Mouse (Mus musculus) kidney, embryonic 16.5 days (tissue): ENCODE measurements around the gene Mycbp2. TPM values are rescaled to one million over a fixed set of nuclear protein-coding genes. Genes with fewer than 3 reads are reported as not detected.

Experiments
- ATAC-seq: fragments of 200-750 bp; cut with Nextera tagmentation; 2 replicates; pipeline ENCODE4 v1.8.0; 2017; ENCODE audit warnings: moderate TSS enrichment; ENCODE audit not compliant: low FRiP score, low TSS enrichment
- H3K27ac ChIP-seq: fragments of 300-500 bp; sonication (generic); 2 replicates; pipeline ENCODE4 v1.5.1; 2014; ENCODE audit warnings: low read length
- H3K27me3 ChIP-seq: fragments of 300-500 bp; sonication (generic); 2 replicates; pipeline ENCODE4 v1.6.1; 2014; ENCODE audit warnings: low read length, control low read depth, mixed read lengths; ENCODE audit not compliant: insufficient read depth
- H3K36me3 ChIP-seq: fragments of 300-500 bp; sonication (generic); 2 replicates; pipeline ENCODE4 v1.6.1; 2014; ENCODE audit warnings: low read length, control low read depth, mixed read lengths; ENCODE audit not compliant: insufficient read depth
- H3K4me1 ChIP-seq: fragments of 300-500 bp; sonication (generic); 2 replicates; pipeline ENCODE4 v1.6.1; 2014; ENCODE audit warnings: low read length, control low read depth, mixed read lengths; ENCODE audit not compliant: insufficient read depth
- H3K4me2 ChIP-seq: fragments of 300-500 bp; sonication (generic); replicated peaks from 2 replicates; pipeline ENCODE4 v1.6.1; 2014; ENCODE audit warnings: low read depth, low read length
- H3K4me3 ChIP-seq: fragments of 300-500 bp; sonication (generic); 2 replicates; pipeline ENCODE4 v1.5.1; 2014; ENCODE audit warnings: mild to moderate bottlenecking, low read length
- H3K9ac ChIP-seq: fragments of 300-500 bp; sonication (generic); replicated peaks from 2 replicates; pipeline ENCODE4 v1.6.1; 2014; ENCODE audit warnings: low read length
- H3K9me3 ChIP-seq: fragments of 300-500 bp; sonication (generic); 2 replicates; pipeline ENCODE4 v1.6.1; 2016; ENCODE audit warnings: low read length, control low read depth
- WGBS: fragments of 180-500 bp; shearing (Covaris S2); extraction: QIAGEN DNeasy Blood & Tissue Kit; methylation state at CpG from one replicate; pipeline ENCODE4 v1.1.7; 2014; 5-methylcytosine and 5-hydroxymethylcytosine counted together
- polyA plus RNA-seq: library from polyadenylated mRNA; unstranded; fragments of >200 nt; fragmentation: Nextera tagmentation; extraction: Ambion mirVana; gene quantifications from 2 replicates; pipeline ENCODE4 v1.2.1, GENCODE M21; 2015

The Mycbp2 gene
- polyA plus RNA-seq, 1 experiment from 2014 or later: 17.4 TPM

GRCm38 (mm10) chr14:103079209-103079977 lies 267.2 kb downstream of the Mycbp2 start:
- Histone ChIP-seq H3K4me1 (no peaks in the 10 kb centered on the region), H3K4me2 (no peak overlapping the region), H3K27me3 (no peaks in the 10 kb centered on the region), H3K36me3 (peaks cover 26% of the 10 kb centered on the region), H3K27ac (no peak overlapping the region), H3K4me3 (no peak overlapping the region), H3K9me3 (no peaks in the 10 kb centered on the region), H3K9ac (no peak overlapping the region)
- 90% methylated on average over 9 of the region's 9 CpGs for WGBS
- ATAC-seq: no peak

- Histone ChIP-seq H3K36me3 (peaks cover 31% of the 10 kb centered on the region), H3K9me3 (no peaks in the 10 kb centered on the region), H3K27me3 (no peaks in the 10 kb centered on the region), H3K27ac (no peak overlapping the region), H3K4me1 (no peaks in the 10 kb centered on the region), H3K4me2 (no peak overlapping the region), H3K9ac (no peak overlapping the region), H3K4me3 (no peak overlapping the region)
- WGBS: 85% methylated on average over 16 of the region's 16 CpGs
- ATAC-seq: no peak
Observed at GRCm38 (mm10) chr14:103078006-103078912, 268.4 kb downstream of the Mycbp2 start.

- Histone ChIP-seq H3K4me1 (no peaks in the 10 kb centered on the region), H3K9ac (no peak overlapping the region), H3K9me3 (no peaks in the 10 kb centered on the region), H3K27ac (no peak overlapping the region), H3K4me3 (no peak overlapping the region), H3K4me2 (no peak overlapping the region), H3K36me3 (peaks cover 31% of the 10 kb centered on the region), H3K27me3 (no peaks in the 10 kb centered on the region)
- 86% methylated on average over 9 of the region's 9 CpGs for WGBS
- no peak for ATAC-seq
Observed at GRCm38 (mm10) chr14:103077272-103078005, 269.2 kb downstream of the Mycbp2 start.

GRCm38 (mm10) chr14:103075166-103075565 lies 271.4 kb downstream of the Mycbp2 start:
- 88% methylated on average over 7 of the region's 7 CpGs for WGBS
- H3K9ac ChIP-seq: no peak overlapping the region
- no peak overlapping the region for H3K4me3 ChIP-seq
- no peak overlapping the region for H3K4me2 ChIP-seq
- H3K27ac ChIP-seq: no peak overlapping the region
- H3K27me3 ChIP-seq: no peaks in the 10 kb centered on the region
- ATAC-seq: no peak
- H3K9me3 ChIP-seq: no peaks in the 10 kb centered on the region
- H3K36me3 ChIP-seq: peaks cover 32% of the 10 kb centered on the region
- H3K4me1 ChIP-seq: peaks cover 5% of the 10 kb centered on the region; the same call in 1 of the 2 replicates

- WGBS: 96% methylated on average over 8 of the region's 8 CpGs
- no peak overlapping the region for H3K4me3 ChIP-seq
- no peak overlapping the region for H3K9ac ChIP-seq
- H3K4me1 ChIP-seq: peaks cover 5% of the 10 kb centered on the region; the same call in 1 of the 2 replicates
- H3K27me3 ChIP-seq: no peaks in the 10 kb centered on the region
- H3K4me2 ChIP-seq: no peak overlapping the region
- ATAC-seq: no peak
- H3K36me3 ChIP-seq: peaks cover 28% of the 10 kb centered on the region
- H3K27ac ChIP-seq: no peak overlapping the region
- no peaks in the 10 kb centered on the region for H3K9me3 ChIP-seq
Observed at GRCm38 (mm10) chr14:103073825-103074224, 272.8 kb downstream of the Mycbp2 start.

GRCm38 (mm10) chr14:103072731-103073130 lies 273.9 kb downstream of the Mycbp2 start:
- peaks cover 28% of the 10 kb centered on the region for H3K36me3 ChIP-seq
- no peak overlapping the region for H3K4me3 ChIP-seq
- no peaks in the 10 kb centered on the region for H3K27me3 ChIP-seq
- no peak overlapping the region for H3K9ac ChIP-seq
- no peak overlapping the region for H3K27ac ChIP-seq
- ATAC-seq: no peak
- peaks cover 5% of the 10 kb centered on the region; the same call in 1 of the 2 replicates for H3K4me1 ChIP-seq
- WGBS: 89% methylated on average over 4 of the region's 4 CpGs
- H3K9me3 ChIP-seq: no peaks in the 10 kb centered on the region
- no peak overlapping the region for H3K4me2 ChIP-seq

- Histone ChIP-seq H3K4me2 (no peak overlapping the region), H3K9ac (no peak overlapping the region), H3K27ac (no peak overlapping the region), H3K4me1 (peaks cover 5% of the 10 kb centered on the region; the same call in 1 of the 2 replicates), H3K36me3 (peaks cover 21% of the 10 kb centered on the region), H3K9me3 (no peaks in the 10 kb centered on the region), H3K4me3 (no peak overlapping the region), H3K27me3 (no peaks in the 10 kb centered on the region)
- ATAC-seq: no peak
- WGBS: 93% methylated on average over 12 of the region's 12 CpGs
Observed at GRCm38 (mm10) chr14:103071471-103071870, 275.1 kb downstream of the Mycbp2 start.

- ATAC-seq: no peak
- 2% methylated on average over 10 of the region's 10 CpGs for WGBS
- peak overlapping the region; percentile 69 for H3K4me3 ChIP-seq
Observed at GRCm38 (mm10) chr14:103070790-103071189, 275.8 kb downstream of the Mycbp2 start.

GRCm38 (mm10) chr14:103069864-103070611 lies 276.6 kb downstream of the Mycbp2 start, which contains the start of gene Cln5:
Cln5 (plus strand) TSS chr14:103070216.
- H3K9me3 ChIP-seq: no peaks in the 10 kb centered on the region
- H3K36me3 ChIP-seq: peaks cover 21% of the 10 kb centered on the region
- H3K27me3 ChIP-seq: no peaks in the 10 kb centered on the region
- WGBS: 0% methylated on average over 65 of the region's 65 CpGs
- H3K27ac ChIP-seq: peak within 1 kb of the TSS; percentile 87
- peak within 1 kb of the TSS; percentile 95 for H3K4me2 ChIP-seq
- peaks cover 5% of the 10 kb centered on the region; the same call in 1 of the 2 replicates for H3K4me1 ChIP-seq
- H3K4me3 ChIP-seq: peak within 1 kb of the TSS; percentile 69
- peak within 1 kb of the TSS; percentile 82 for H3K9ac ChIP-seq
- ATAC-seq: peak; percentile 99

More at GRCm38 (mm10) chr14:103070790-103071189, 275.8 kb downstream of the Mycbp2 start:
- Histone ChIP-seq H3K4me1 (peaks cover 5% of the 10 kb centered on the region; the same call in 1 of the 2 replicates), H3K36me3 (peaks cover 21% of the 10 kb centered on the region), H3K9ac (peak overlapping the region; percentile 82), H3K27me3 (no peaks in the 10 kb centered on the region), H3K4me2 (peak overlapping the region; percentile 95), H3K9me3 (no peaks in the 10 kb centered on the region), H3K27ac (peak overlapping the region; percentile 87)
